Mouse (Mus musculus): Measurements from ENCODE around the gene Trak2. TPM values are rescaled to one million over a fixed set of nuclear protein-coding genes. Genes with fewer than 3 reads are reported as not detected.
"Not testable (repeated sequence)": the region's sequence is repeated elsewhere in the genome, so short reads cannot be mapped to it uniquely, and the experiment has no call there.

Gene Trak2
- polyA plus RNA-seq, 1 experiment from 2014 or later, result 13.5 TPM

DNA sequence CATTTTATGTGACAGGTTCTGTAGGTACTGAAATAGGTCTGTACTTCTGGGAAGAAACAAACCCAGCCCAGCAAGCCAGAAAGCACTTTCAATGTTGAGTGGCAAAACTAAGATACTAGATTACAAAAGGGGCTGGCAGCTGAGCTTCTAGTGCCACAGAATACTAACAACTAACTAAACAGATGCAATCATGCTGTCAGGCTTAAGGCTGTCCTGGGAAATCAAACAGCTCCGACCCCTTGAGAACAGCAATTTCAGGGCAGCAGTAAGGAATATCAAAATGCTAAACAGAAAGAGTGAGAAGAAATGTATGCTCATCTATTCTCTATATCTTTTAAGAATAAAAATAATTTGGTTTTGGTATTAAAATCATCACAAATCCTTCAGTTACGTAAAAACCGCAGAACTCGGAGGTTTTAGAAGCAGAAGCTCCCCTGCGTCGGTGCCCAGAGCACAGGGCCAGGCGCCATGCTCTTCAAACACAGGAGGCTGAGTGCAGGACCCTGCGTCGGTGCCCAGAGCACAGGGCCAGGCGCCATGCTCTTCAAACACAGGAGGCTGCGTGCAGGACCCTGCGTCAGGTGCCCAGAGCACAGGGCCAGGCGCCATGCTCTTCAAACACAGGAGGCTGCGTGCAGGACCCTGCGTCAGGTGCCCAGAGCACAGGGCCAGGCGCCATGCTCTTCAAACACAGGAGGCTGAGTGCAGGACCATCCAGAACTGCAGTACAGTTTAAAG, 14.3 kb downstream of the Trak2 start:
- H3K27me3 ChIP-seq (ENCODE audit: control insufficient read depth, insufficient read depth, low read length); H3K4me2 ChIP-seq (replicated peaks; ENCODE audit: low read depth, low read length); H3K27ac ChIP-seq (ENCODE audit: low read length); H3K9ac ChIP-seq (replicated peaks; ENCODE audit: low read depth, low read length); H3K36me3 ChIP-seq (ENCODE audit: control insufficient read depth, insufficient read depth, low read length); H3K4me1 ChIP-seq (ENCODE audit: control insufficient read depth, insufficient read depth, low read length); H3K9me3 ChIP-seq (ENCODE audit: control insufficient read depth, low read depth, low read length); H3K4me3 ChIP-seq (ENCODE audit: low read depth, low read length); ATAC-seq (ENCODE audit: insufficient number of reproducible peaks, insufficient read depth, low FRiP score, low read depth): not testable (repeated sequence)
- 81% methylated on average over 16 of the region's 16 CpGs for WGBS

DNA sequence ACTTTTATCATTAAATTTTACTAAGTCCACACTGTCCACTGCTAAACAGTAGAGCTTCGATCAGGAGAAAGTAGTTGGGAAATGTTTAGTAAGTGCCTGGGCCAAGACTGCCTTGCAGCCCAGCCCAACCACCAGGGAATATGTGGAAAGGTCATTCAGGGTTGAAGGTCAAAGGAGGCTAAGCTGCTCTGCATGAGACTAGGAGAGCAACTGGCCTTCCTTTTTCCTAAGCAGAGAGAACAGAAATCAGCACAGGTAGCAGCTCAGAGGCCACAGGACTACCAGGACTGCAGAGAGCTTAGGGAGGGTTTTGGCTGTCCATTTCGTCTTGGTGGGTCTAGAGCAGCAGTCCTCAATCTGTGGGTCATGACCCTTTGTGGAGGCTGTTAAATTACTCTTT, 15.3 kb downstream of the Trak2 start:
- Histone ChIP-seq H3K27me3 (ENCODE audit: control insufficient read depth, insufficient read depth, low read length) (no peaks in the 10 kb centered on the region), H3K4me3 (ENCODE audit: low read depth, low read length) (no peak overlapping the region), H3K4me1 (ENCODE audit: control insufficient read depth, insufficient read depth, low read length) (no peaks in the 10 kb centered on the region), H3K36me3 (ENCODE audit: control insufficient read depth, insufficient read depth, low read length) (no peaks in the 10 kb centered on the region), H3K4me2 (replicated peaks; ENCODE audit: low read depth, low read length) (no peak overlapping the region), H3K27ac (ENCODE audit: low read length) (no peak overlapping the region), H3K9me3 (ENCODE audit: control insufficient read depth, low read depth, low read length) (no peaks in the 10 kb centered on the region), H3K9ac (replicated peaks; ENCODE audit: low read depth, low read length) (no peak overlapping the region)
- no peak for ATAC-seq (ENCODE audit: insufficient number of reproducible peaks, insufficient read depth, low FRiP score, low read depth)
- WGBS, result 39% methylated on average over 2 of the region's 2 CpGs

DNA sequence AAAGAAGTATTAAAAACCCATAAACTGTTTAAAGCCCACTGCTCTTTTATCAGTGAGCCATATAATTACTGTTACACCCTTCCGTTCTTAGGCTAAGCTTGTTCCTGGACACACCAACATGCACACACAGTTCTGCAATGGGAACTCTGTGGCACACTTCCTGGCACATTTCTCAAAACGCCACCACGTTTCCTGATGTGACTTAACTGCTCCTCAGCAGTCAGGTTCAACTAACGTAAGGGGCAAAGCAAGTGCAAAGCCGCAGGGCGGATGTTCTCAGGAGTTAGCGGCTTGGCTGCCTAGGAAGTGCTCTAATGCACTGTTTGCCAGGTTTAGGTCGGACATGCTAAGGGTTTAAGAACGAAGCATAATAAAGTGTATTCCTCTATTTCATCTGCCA, 17.0 kb downstream of the Trak2 start:
- no peak for ATAC-seq (ENCODE audit: insufficient number of reproducible peaks, insufficient read depth, low FRiP score, low read depth)
- Histone ChIP-seq H3K9me3 (ENCODE audit: control insufficient read depth, low read depth, low read length) (no peaks in the 10 kb centered on the region), H3K27ac (ENCODE audit: low read length) (no peak overlapping the region), H3K4me2 (replicated peaks; ENCODE audit: low read depth, low read length) (no peak overlapping the region), H3K27me3 (ENCODE audit: control insufficient read depth, insufficient read depth, low read length) (no peaks in the 10 kb centered on the region), H3K4me3 (ENCODE audit: low read depth, low read length) (no peak overlapping the region), H3K4me1 (ENCODE audit: control insufficient read depth, insufficient read depth, low read length) (peaks cover 1% of the 10 kb centered on the region; the same call in 1 of the 2 replicates), H3K36me3 (ENCODE audit: control insufficient read depth, insufficient read depth, low read length) (no peaks in the 10 kb centered on the region), H3K9ac (replicated peaks; ENCODE audit: low read depth, low read length) (no peak overlapping the region)
- WGBS, result 74% methylated on average over 9 of the region's 9 CpGs

DNA sequence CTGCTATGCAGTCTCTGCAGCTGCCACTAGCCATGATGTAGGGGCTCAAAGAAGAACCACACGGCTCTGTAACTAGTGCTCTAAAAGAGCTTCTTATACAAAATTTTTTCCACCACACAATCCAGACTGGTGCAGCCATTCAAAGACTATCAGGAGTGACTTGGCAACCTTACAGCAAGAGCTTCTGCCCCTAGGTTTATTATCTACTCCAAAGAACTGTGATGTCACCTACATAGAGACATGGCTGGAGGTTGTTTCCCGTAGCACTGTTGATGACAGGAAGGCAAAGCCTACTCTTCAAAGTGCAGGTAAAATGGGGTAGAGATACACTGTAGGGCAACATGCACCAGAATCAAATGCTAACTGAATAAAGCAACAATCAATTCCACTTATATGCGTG, 17.5 kb downstream of the Trak2 start:
- H3K36me3 ChIP-seq (ENCODE audit: control insufficient read depth, insufficient read depth, low read length), result no peaks in the 10 kb centered on the region
- no peak overlapping the region for H3K4me3 ChIP-seq (ENCODE audit: low read depth, low read length)
- WGBS, result 79% methylated on average over 3 of the region's 3 CpGs
- no peaks in the 10 kb centered on the region for H3K9me3 ChIP-seq (ENCODE audit: control insufficient read depth, low read depth, low read length)
- no peak for ATAC-seq (ENCODE audit: insufficient number of reproducible peaks, insufficient read depth, low FRiP score, low read depth)
- H3K9ac ChIP-seq (replicated peaks; ENCODE audit: low read depth, low read length), result no peak overlapping the region
- peaks cover 6% of the 10 kb centered on the region; the same call in 1 of the 2 replicates for H3K4me1 ChIP-seq (ENCODE audit: control insufficient read depth, insufficient read depth, low read length)
- H3K4me2 ChIP-seq (replicated peaks; ENCODE audit: low read depth, low read length), result no peak overlapping the region
- H3K27me3 ChIP-seq (ENCODE audit: control insufficient read depth, insufficient read depth, low read length), result no peaks in the 10 kb centered on the region
- no peak overlapping the region for H3K27ac ChIP-seq (ENCODE audit: low read length)

GRCm38 (mm10) chr1:58954578-58955410, 18.4 kb downstream of the Trak2 start:
- no peaks in the 10 kb centered on the region for H3K36me3 ChIP-seq (ENCODE audit: control insufficient read depth, insufficient read depth, low read length)

DNA sequence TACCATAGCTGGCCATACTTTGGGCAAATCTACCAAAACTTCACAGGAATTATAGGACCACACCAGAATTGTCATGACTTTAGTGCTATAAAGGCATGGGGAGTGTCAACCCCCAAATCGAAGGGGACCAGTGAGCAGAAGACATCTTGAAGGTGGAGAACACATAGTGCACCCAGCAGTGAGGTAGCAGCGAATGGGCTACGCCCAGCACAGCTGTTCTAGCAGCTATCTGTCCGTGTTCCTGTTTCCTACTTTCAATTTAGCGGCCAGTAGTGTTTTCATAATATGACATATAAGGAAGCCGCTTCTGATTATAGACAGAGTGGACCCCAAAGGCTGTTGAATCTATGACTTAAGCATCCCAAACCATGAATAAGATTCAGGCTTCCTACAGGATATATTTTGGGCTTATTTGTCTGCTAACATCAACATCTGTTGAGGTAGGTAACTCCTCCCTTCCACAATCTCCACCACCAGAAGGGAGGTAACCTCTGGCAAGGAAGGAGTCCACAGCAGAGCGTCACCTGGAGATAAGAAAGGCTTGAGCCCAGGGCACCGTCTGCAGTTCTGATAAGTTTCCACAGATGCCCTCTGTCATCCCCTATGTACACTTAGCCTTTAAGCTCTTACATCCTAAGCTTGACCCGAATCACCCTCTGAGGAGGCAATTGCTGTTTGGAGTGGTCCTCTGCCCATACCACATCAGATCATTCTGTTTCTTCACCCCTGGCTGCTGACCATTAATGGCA, 19.4 kb downstream of the Trak2 start:
- WGBS, result 85% methylated on average over 9 of the region's 9 CpGs
- peak; percentile 79; the same call in 1 of the 2 replicates for ATAC-seq (ENCODE audit: insufficient number of reproducible peaks, insufficient read depth, low FRiP score, low read depth)
- no peak overlapping the region for H3K27ac ChIP-seq (ENCODE audit: low read length)
- H3K36me3 ChIP-seq (ENCODE audit: control insufficient read depth, insufficient read depth, low read length), result no peaks in the 10 kb centered on the region
- H3K9ac ChIP-seq (replicated peaks; ENCODE audit: low read depth, low read length), result no peak overlapping the region
- H3K4me2 ChIP-seq (replicated peaks; ENCODE audit: low read depth, low read length), result no peak overlapping the region
- H3K4me3 ChIP-seq (ENCODE audit: low read depth, low read length), result no peak overlapping the region
- no peaks in the 10 kb centered on the region for H3K27me3 ChIP-seq (ENCODE audit: control insufficient read depth, insufficient read depth, low read length)
- H3K9me3 ChIP-seq (ENCODE audit: control insufficient read depth, low read depth, low read length), result no peaks in the 10 kb centered on the region
- peaks cover 8% of the 10 kb centered on the region; the same call in 1 of the 2 replicates for H3K4me1 ChIP-seq (ENCODE audit: control insufficient read depth, insufficient read depth, low read length)

More at GRCm38 (mm10) chr1:58954578-58955410, 18.4 kb downstream of the Trak2 start:
- no peak for ATAC-seq (ENCODE audit: insufficient number of reproducible peaks, insufficient read depth, low FRiP score, low read depth)
- Histone ChIP-seq H3K27ac (ENCODE audit: low read length) (no peak overlapping the region), H3K9me3 (ENCODE audit: control insufficient read depth, low read depth, low read length) (no peaks in the 10 kb centered on the region), H3K4me1 (ENCODE audit: control insufficient read depth, insufficient read depth, low read length) (peaks cover 8% of the 10 kb centered on the region; the same call in 1 of the 2 replicates), H3K4me2 (replicated peaks; ENCODE audit: low read depth, low read length) (no peak overlapping the region), H3K27me3 (ENCODE audit: control insufficient read depth, insufficient read depth, low read length) (no peaks in the 10 kb centered on the region), H3K4me3 (ENCODE audit: low read depth, low read length) (no peak overlapping the region), H3K9ac (replicated peaks; ENCODE audit: low read depth, low read length) (no peak overlapping the region)
- 74% methylated on average over 8 of the region's 8 CpGs for WGBS

- no peak overlapping the region for H3K4me3 ChIP-seq (ENCODE audit: low read depth, low read length)
- no peaks in the 10 kb centered on the region for H3K27me3 ChIP-seq (ENCODE audit: control insufficient read depth, insufficient read depth, low read length)
- no peak overlapping the region for H3K27ac ChIP-seq (ENCODE audit: low read length)
- no peaks in the 10 kb centered on the region for H3K36me3 ChIP-seq (ENCODE audit: control insufficient read depth, insufficient read depth, low read length)
- H3K4me2 ChIP-seq (replicated peaks; ENCODE audit: low read depth, low read length), result no peak overlapping the region
- no peak overlapping the region for H3K9ac ChIP-seq (replicated peaks; ENCODE audit: low read depth, low read length)
- WGBS, result 40% methylated on average over 4 of the region's 4 CpGs
- no peak for ATAC-seq (ENCODE audit: insufficient number of reproducible peaks, insufficient read depth, low FRiP score, low read depth)
- peaks cover 8% of the 10 kb centered on the region; the same call in 1 of the 2 replicates for H3K4me1 ChIP-seq (ENCODE audit: control insufficient read depth, insufficient read depth, low read length)
- no peaks in the 10 kb centered on the region for H3K9me3 ChIP-seq (ENCODE audit: control insufficient read depth, low read depth, low read length)
Observed at GRCm38 (mm10) chr1:58952997-58953396, 20.2 kb downstream of the Trak2 start.

DNA sequence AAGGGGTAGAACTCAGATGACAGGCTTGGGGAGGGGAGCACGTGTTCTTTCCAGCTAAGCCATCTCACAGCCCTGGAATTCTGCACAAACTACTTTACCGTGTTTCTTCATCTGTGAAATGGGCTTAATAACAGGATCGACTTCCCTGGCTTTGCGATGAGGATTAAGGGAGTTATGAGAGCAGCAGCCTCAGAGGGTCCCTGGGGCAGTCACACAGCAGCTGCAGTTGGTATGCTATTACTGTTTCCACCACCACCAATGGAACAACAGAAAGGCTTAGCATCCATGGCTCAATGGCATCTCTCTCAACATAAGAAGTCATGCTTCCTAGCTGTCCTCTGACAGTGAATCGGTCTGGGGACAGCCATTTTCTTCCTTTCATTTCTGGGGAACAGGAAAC, 20.7 kb downstream of the Trak2 start:
- H3K36me3 ChIP-seq (ENCODE audit: control insufficient read depth, insufficient read depth, low read length), result no peaks in the 10 kb centered on the region
- H3K4me2 ChIP-seq (replicated peaks; ENCODE audit: low read depth, low read length), result no peak overlapping the region
- peaks cover 8% of the 10 kb centered on the region; the same call in 1 of the 2 replicates for H3K4me1 ChIP-seq (ENCODE audit: control insufficient read depth, insufficient read depth, low read length)
- no peak for ATAC-seq (ENCODE audit: insufficient number of reproducible peaks, insufficient read depth, low FRiP score, low read depth)
- no peaks in the 10 kb centered on the region for H3K27me3 ChIP-seq (ENCODE audit: control insufficient read depth, insufficient read depth, low read length)
- no peak overlapping the region for H3K4me3 ChIP-seq (ENCODE audit: low read depth, low read length)
- H3K27ac ChIP-seq (ENCODE audit: low read length), result no peak overlapping the region
- no peak overlapping the region for H3K9ac ChIP-seq (replicated peaks; ENCODE audit: low read depth, low read length)
- WGBS, result 87% methylated on average over 5 of the region's 5 CpGs
- no peaks in the 10 kb centered on the region for H3K9me3 ChIP-seq (ENCODE audit: control insufficient read depth, low read depth, low read length)
